Mouse (Mus musculus) forebrain, embryonic 13.5 days (tissue): ENCODE results near the gene Noc2l. TPM values are rescaled to one million over a fixed set of nuclear protein-coding genes. Genes with fewer than 3 reads are reported as not detected.

Source experiments
- ATAC-seq: fragments of 200-750 bp; cut with Nextera tagmentation; 2 replicates; pipeline ENCODE4 v1.8.0; 2017
- H3K27ac ChIP-seq: fragments of 300-500 bp; sonication (generic); 2 replicates; pipeline ENCODE4 v1.5.1; 2015; ENCODE audit warnings: inconsistent platforms, mild to moderate bottlenecking, moderate library complexity
- H3K27me3 ChIP-seq: fragments of 300-500 bp; sonication (generic); 2 replicates; pipeline ENCODE4 v1.6.1; 2015; ENCODE audit warnings: mild to moderate bottlenecking, inconsistent platforms
- H3K36me3 ChIP-seq: fragments of 300-500 bp; sonication (generic); 2 replicates; pipeline ENCODE4 v1.6.1; 2015; ENCODE audit warnings: mild to moderate bottlenecking, inconsistent platforms; ENCODE audit not compliant: poor library complexity, severe bottlenecking
- H3K4me1 ChIP-seq: fragments of 300-500 bp; sonication (generic); 2 replicates; pipeline ENCODE4 v1.6.1; 2015; ENCODE audit warnings: inconsistent platforms
- H3K4me2 ChIP-seq: fragments of 300-500 bp; sonication (generic); 2 replicates; pipeline ENCODE4 v1.6.1; 2015; ENCODE audit warnings: inconsistent platforms, mild to moderate bottlenecking, moderate library complexity
- H3K4me3 ChIP-seq: fragments of 300-500 bp; sonication (generic); 2 replicates; pipeline ENCODE4 v1.5.1; 2015; ENCODE audit warnings: mild to moderate bottlenecking, inconsistent platforms
- H3K9ac ChIP-seq: fragments of 300-500 bp; sonication (generic); 2 replicates; pipeline ENCODE4 v1.6.1; 2015; ENCODE audit warnings: mild to moderate bottlenecking, inconsistent platforms
- H3K9me3 ChIP-seq: fragments of 300-500 bp; sonication (generic); replicated peaks from 2 replicates; pipeline ENCODE4 v1.6.1; 2016; ENCODE audit warnings: inconsistent platforms
- WGBS: fragments of 180-500 bp; shearing (Covaris S2); methylation state at CpG from one replicate; pipeline ENCODE4 v1.1.7; 2015; 5-methylcytosine and 5-hydroxymethylcytosine counted together
- polyA plus RNA-seq: library from polyadenylated mRNA; unstranded; fragments of >200 nt; fragmentation: Nextera tagmentation; extraction: Ambion mirVana; gene quantifications from 2 replicates; pipeline ENCODE4 v1.2.1, GENCODE M21; 2015

Gene Noc2l
- 62.8 and 64.9 TPM in 2 replicates for polyA plus RNA-seq

DNA sequence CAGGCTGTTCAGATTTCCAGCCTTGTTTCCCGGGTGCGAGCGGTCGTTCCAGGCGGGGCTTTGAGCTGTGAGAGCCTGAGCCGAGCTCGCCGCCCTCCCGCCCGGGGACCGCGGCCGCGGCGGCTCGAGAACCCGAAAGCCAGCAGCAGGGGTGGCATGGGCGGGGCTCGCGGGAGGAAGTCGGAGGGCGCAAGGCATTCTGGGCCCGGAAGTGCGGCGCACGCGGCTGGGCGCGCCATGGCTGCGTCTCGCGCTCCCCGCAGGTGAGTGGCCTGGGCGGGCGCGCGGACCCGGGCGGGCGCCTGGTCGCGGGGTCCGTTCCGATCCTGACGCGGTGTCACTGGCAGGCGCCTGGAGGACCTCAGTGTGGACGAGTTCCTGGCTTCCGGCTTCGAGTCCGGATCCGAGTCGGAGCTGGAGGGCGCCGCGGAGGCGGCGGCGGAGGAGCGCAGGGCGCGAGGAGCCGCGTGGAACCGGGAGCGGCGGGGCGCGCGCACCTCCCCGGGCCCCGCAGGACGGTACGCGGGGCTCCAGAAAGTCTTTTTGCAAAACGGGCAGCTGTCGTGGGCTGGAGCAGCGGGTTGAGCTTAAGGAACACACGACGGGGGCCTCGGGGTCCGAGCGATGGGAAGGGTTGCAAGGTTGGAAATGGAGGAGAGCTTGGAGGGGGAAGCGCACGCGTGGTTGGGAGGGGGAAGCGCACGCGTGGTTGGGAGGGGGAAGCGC, at the start of gene Noc2l:
Noc2l (plus strand) TSS at position 203 of the 726 bp plus-strand sequence.
- no peaks in the 10 kb centered on the region for H3K27me3 ChIP-seq
- H3K27ac ChIP-seq, result peak within 1 kb of the TSS; percentile 91
- peak; percentile 93 for ATAC-seq
- peak within 1 kb of the TSS; percentile 95 for H3K4me3 ChIP-seq
- H3K9ac ChIP-seq, result peak within 1 kb of the TSS; percentile 79
- H3K4me2 ChIP-seq, result peak within 1 kb of the TSS; percentile 94
- H3K36me3 ChIP-seq, result peaks cover 61% of the 10 kb centered on the region
- WGBS, result under 1% methylated on average over 84 of the region's 90 CpGs
- peaks cover 19% of the 10 kb centered on the region for H3K4me1 ChIP-seq
- H3K9me3 ChIP-seq, result no peaks in the 10 kb centered on the region

DNA sequence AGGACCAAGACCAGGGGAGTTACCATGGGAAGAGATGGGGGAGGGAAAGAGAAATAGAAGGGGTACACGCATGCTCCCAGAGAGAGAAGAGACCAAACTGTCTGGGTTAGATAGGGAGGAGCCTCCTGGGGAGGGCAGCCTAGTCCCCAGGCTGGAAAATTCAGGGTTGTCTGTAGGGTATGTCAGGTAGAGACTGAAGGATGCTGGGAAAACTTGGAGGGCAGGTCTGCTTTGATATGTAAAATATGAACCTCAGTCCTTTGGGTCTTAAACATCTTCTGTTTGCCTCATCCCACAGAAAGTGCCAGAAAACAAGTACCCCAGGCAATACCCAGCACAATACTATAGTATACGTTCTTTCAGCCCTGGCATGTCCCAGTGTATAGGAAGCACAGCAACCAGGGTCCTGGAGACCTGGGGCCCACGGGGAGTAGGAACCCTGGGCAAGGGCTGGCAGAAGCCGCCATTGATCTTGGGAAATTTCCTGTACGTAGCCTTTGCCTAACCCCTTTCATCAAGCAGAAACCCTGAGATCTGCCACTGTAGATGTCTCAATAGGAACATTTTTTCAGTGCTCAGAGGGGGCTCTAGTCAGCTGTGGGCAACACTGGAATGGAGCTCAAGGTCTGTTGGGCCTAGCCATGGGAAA, 47.5 kb upstream of the Noc2l start:
- peaks cover 100% of the 10 kb centered on the region for H3K4me1 ChIP-seq
- WGBS, result 29% methylated on average over 5 of the region's 5 CpGs
- no peak for ATAC-seq
- no peak overlapping the region for H3K4me3 ChIP-seq
- no peaks in the 10 kb centered on the region for H3K27me3 ChIP-seq
- no peaks in the 10 kb centered on the region for H3K9me3 ChIP-seq
- H3K36me3 ChIP-seq, result peaks cover 42% of the 10 kb centered on the region
- peak overlapping the region; percentile 94 for H3K27ac ChIP-seq
- H3K4me2 ChIP-seq, result peak overlapping the region; percentile 80
- peak overlapping the region; percentile 58 for H3K9ac ChIP-seq

DNA sequence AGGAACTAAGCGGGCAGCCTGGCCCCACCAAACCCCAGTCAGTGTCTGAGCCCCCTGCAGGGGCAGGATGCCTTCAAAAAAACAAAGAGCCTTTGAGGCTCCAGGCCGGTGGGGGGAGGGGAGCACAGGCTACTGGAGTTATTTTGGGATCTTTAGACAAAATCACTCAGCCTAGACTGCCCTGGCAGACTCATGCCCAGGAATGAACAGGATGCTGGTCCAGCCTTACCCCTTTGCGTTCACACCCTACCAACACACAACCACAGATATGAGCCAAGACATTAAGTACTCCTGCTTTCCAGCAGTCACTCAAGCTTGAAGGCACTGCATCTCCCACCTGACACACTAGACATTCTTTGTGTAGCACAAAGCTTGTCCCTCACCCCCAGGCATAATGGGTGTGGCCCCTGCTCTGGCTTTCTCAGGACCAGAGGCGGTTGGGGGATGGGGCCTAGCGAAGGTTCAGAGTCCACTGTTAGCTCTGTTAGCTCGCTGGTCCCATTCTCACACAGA, 46.9 kb upstream of the Noc2l start:
- Histone ChIP-seq H3K4me1 (peaks cover 100% of the 10 kb centered on the region), H3K27me3 (no peaks in the 10 kb centered on the region), H3K4me3 (0 out of 2 replicates have a peak overlapping the region, but pooled peaks have one; percentile 13), H3K36me3 (peaks cover 44% of the 10 kb centered on the region), H3K9ac (peak overlapping the region; percentile 58), H3K9me3 (no peaks in the 10 kb centered on the region), H3K27ac (peak overlapping the region; percentile 94), H3K4me2 (peak overlapping the region; percentile 43)
- 4% methylated on average over 6 of the region's 6 CpGs for WGBS
- peak; percentile 32 for ATAC-seq

DNA sequence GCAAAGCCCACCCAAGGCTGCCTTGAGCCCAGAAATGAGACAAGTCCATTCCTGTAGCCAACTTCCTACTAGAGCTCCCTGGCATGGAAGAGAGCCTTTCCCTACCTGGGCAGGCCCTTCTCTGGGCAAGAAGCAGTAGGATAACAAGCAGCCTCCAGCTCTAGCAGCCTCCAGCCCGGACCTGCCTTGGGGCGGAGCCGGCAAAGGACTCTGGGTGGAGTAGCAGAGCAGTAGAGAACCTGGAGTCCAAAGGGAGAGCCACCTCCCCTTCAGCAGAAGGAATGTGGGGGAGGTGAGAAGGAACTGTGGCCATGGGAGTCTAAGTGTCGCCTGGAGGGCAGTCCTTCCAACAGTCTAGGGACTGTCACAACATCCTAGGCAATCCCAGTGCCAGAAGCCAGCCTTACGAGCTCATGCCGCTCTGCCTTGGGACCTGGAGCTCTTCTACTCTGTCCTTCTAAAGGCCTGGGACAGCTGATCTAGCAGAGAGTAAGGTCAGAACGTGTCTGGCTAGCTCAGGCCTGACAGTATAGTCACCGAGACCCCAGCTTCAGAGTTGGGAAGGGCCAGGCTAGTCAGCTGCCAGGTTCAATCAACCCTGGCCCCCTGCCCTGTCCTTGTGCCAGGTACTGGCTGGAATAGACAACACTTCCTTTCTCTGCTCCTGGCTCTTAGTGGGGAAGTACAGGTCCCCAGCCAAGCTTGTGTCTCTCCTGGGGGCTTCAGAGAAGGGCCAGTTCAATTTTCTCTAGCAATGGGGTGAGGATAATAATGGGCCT, 43.2 kb upstream of the Noc2l start:
- H3K4me1 ChIP-seq, result peaks cover 90% of the 10 kb centered on the region
- no peak for ATAC-seq
- no peaks in the 10 kb centered on the region for H3K27me3 ChIP-seq
- H3K9me3 ChIP-seq, result no peaks in the 10 kb centered on the region
- 60% methylated on average over 8 of the region's 8 CpGs for WGBS
- no peak overlapping the region for H3K4me3 ChIP-seq
- H3K27ac ChIP-seq, result peak overlapping the region; percentile 36; the same call in 1 of the 2 replicates
- peaks cover 56% of the 10 kb centered on the region for H3K36me3 ChIP-seq
- peak overlapping the region; percentile 40; the same call in 1 of the 2 replicates for H3K9ac ChIP-seq
- no peak overlapping the region for H3K4me2 ChIP-seq

DNA sequence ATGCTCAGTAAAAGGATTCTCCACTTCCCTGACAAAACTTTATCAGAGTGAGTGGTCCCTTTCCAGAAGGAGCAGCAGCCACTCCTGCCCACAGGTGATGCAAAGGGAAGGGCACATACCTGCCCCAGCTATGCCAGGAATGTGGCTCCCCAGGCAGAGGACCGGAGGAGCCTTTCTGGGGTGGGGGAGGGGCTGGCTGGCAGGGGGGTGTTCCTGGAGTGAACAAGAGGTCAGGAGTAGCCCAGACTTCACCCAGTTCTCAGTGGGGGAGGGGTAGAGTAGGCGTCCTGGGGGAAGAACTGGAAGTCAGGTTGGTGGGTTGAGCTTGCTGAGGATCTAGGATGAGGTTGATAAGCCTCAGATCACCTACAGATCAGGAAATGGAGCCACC, 42.6 kb upstream of the Noc2l start:
- H3K4me3 ChIP-seq, result no peak overlapping the region
- WGBS, result 24% methylated on average over 2 of the region's 2 CpGs
- H3K4me1 ChIP-seq, result peaks cover 84% of the 10 kb centered on the region
- no peak for ATAC-seq
- H3K4me2 ChIP-seq, result 0 out of 2 replicates have a peak overlapping the region, but pooled peaks have one; percentile 8
- H3K9ac ChIP-seq, result no peak overlapping the region
- peaks cover 56% of the 10 kb centered on the region for H3K36me3 ChIP-seq
- peak overlapping the region; percentile 36; the same call in 1 of the 2 replicates for H3K27ac ChIP-seq
- no peaks in the 10 kb centered on the region for H3K27me3 ChIP-seq
- no peaks in the 10 kb centered on the region for H3K9me3 ChIP-seq

DNA sequence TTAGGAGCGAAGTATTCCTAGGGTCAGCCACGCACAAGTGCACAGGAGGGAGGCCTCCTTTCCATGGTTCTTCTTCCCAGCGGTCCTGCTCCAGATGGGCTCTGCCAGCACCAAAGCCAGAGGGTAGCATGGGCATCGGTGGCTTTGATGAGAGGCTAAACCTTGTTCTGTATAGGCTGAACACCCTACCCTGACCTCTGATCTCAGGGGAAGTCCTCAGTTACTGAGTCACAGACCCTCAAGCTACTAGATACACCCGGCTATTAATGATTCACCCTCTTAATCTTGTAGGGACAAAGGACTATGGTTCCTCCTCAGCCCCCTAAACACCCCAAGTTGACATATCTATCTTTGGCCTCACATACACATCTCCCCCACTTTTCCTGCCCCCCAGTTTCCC, 41.9 kb upstream of the Noc2l start:
- no peaks in the 10 kb centered on the region for H3K27me3 ChIP-seq
- ATAC-seq, result no peak
- peaks cover 77% of the 10 kb centered on the region for H3K4me1 ChIP-seq
- H3K36me3 ChIP-seq, result peaks cover 56% of the 10 kb centered on the region
- H3K4me3 ChIP-seq, result no peak overlapping the region
- no peaks in the 10 kb centered on the region for H3K9me3 ChIP-seq
- peak overlapping the region; percentile 92 for H3K4me2 ChIP-seq
- H3K27ac ChIP-seq, result no peak overlapping the region
- H3K9ac ChIP-seq, result no peak overlapping the region; the same call in 1 of the 2 replicates
- 68% methylated on average over 5 of the region's 5 CpGs for WGBS

DNA sequence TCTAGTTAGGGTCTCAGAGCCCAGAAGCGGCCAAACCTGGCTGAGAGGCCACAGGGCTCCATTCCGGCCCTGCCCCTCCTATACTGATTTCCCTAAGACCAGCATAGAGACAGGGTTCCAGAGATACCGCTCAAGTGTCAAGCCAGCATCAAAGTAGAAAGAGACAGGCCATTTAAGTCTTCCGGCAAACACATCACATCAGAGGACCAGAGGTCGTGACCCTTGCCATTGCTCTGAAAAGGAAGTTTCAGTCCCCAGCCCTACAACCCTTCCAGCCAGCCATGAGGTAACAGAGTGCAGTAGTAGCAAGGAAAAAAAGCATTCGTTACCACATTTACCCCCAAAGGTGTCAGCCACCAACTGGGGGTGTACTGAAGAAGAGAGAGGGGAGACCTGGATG, 41.5 kb upstream of the Noc2l start:
- Histone ChIP-seq H3K4me1 (peaks cover 73% of the 10 kb centered on the region), H3K4me3 (no peak overlapping the region; the same call in 1 of the 2 replicates), H3K27ac (peak overlapping the region; percentile 35; the same call in 1 of the 2 replicates), H3K9me3 (no peaks in the 10 kb centered on the region), H3K27me3 (no peaks in the 10 kb centered on the region), H3K9ac (peak overlapping the region; percentile 38; the same call in 1 of the 2 replicates), H3K36me3 (peaks cover 56% of the 10 kb centered on the region), H3K4me2 (peak overlapping the region; percentile 92)
- WGBS, result 46% methylated on average over 6 of the region's 6 CpGs
- ATAC-seq, result no peak

DNA sequence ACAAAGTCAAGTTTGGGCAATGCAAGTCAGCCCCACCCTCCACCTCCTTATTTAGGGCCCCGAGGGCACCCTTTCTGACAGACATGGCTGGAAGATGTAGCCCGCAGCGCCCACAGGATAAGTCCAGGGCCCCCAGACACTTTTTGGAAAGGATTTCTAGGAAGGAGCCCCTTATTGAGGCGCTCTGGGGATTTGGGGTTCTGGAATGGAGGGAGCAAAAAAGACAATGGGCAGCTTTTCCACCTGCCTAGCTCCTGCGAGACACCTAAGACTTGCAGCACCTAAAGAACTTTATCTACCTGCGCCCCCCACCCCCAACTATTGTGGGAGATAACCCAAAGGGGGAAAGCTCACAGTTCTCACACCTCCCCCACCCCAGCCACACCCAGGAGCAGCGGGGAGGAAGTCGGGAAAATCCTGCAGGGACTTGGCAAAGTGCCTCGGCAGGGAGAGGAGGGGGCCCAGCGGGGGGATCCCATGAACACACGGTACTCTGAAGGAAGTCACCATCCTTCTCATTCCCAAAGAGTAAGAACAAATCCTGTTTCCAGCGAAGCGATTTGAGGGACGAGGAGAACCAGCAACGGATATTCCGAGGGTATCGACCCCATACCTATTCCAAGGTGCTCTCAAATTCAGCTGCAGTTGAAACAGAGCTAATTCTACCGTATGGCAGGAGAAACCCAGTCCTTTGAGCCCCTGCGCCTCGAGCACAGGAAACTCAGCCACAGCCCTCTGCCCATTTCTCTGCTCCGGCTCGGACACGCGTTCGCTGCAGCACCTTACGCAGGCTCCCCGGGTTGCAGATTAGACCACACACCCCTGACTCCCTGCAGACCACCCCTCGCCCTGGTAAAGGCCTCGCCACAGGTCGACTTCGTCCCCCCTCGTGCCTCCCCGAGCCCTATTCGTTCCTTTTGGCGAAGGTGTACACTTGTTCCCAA, 39.6 kb upstream of the Noc2l start:
- Histone ChIP-seq H3K4me2 (peak overlapping the region; percentile 92), H3K27ac (peak overlapping the region; percentile 85), H3K9ac (peak overlapping the region; percentile 92), H3K36me3 (peaks cover 42% of the 10 kb centered on the region), H3K4me1 (peaks cover 54% of the 10 kb centered on the region), H3K9me3 (no peaks in the 10 kb centered on the region), H3K4me3 (peak overlapping the region; percentile 83), H3K27me3 (no peaks in the 10 kb centered on the region)
- peak; percentile 7 for ATAC-seq
- WGBS, result 3% methylated on average over 35 of the region's 35 CpGs

DNA sequence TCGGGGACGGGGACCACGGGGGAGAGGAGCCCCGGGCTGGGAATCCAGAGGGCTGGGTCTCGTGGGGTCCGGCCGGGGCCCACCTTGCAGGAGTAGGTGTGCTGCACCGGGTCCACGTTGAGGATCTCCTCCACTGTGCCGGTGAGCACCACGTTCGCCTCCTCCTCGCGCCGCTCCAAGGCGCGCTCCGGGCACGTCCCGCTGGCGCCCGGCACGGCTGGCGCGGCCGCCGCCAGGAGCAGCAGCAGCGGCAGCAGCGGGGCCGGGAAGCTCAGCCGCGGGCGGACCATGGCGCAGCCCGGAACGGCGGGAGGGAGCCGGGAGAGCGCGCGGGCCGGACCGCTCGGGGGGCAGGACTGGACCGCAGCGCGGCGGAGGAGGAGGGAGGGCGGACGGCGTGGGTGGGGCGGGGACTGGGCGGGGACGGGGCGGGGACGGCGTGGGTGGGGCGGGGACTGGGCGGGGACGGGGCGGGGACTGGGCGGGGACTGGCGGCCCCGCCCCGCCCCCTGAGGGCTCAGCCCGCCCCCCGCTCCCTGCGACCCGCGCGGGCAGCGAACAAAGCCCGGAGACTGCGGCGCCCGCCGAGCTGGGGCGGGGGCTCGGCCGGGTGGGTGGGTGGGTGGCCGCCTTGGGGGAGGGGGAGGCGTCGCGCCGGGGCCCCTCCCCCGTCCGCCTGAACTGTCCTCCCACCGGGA, 38.5 kb upstream of the Noc2l start, which contains the start of gene Agrn:
Agrn (minus strand) TSS at position 358 of the 698 bp plus-strand sequence.
- H3K9me3 ChIP-seq, result no peaks in the 10 kb centered on the region
- H3K4me2 ChIP-seq, result peak within 1 kb of the TSS; percentile 92
- peak within 1 kb of the TSS; percentile 92 for H3K9ac ChIP-seq
- H3K4me1 ChIP-seq, result peaks cover 47% of the 10 kb centered on the region
- peak within 1 kb of the TSS; percentile 97 for H3K27ac ChIP-seq
- H3K27me3 ChIP-seq, result no peaks in the 10 kb centered on the region
- peak within 1 kb of the TSS; percentile 83 for H3K4me3 ChIP-seq
- peaks cover 31% of the 10 kb centered on the region for H3K36me3 ChIP-seq
- ATAC-seq, result peak; percentile 79
- WGBS, result 0% methylated on average over 38 of the region's 88 CpGs

DNA sequence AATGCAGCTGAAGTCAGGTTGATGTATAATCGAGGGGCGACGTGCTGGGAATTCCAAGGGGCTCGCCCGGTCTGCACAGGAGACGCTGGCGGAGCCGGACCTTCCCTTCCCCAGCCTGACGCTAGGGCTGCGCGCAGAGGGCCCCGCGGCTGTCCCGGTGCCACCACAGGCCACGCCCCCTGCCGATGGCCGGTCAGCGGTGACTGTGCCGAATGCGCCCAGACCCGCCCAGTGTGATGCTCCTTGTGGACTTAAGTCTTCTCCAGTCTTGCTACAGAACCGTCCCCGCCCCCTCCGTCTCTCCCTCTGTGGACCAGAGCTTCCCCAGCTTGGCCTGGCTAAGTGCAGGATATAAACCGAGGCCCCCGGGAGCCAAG, 38.0 kb upstream of the Noc2l start:
- H3K27me3 ChIP-seq, result no peaks in the 10 kb centered on the region
- H3K4me2 ChIP-seq, result peak overlapping the region; percentile 63
- WGBS, result 0% methylated on average over 15 of the region's 26 CpGs
- H3K27ac ChIP-seq, result peak overlapping the region; percentile 97
- no peaks in the 10 kb centered on the region for H3K9me3 ChIP-seq
- H3K4me3 ChIP-seq, result peak overlapping the region; percentile 83
- peak; percentile 93 for ATAC-seq
- H3K4me1 ChIP-seq, result peaks cover 47% of the 10 kb centered on the region
- H3K9ac ChIP-seq, result peak overlapping the region; percentile 71
- H3K36me3 ChIP-seq, result peaks cover 26% of the 10 kb centered on the region
